Mouse (Mus musculus) heart, embryonic 15.5 days (tissue): ENCODE measurements around the gene Zmynd11. TPM values are rescaled to one million over a fixed set of nuclear protein-coding genes. Genes with fewer than 3 reads are reported as not detected.

Source experiments
- ATAC-seq: fragments of 200-750 bp; cut with Nextera tagmentation; replicated peaks from 2 replicates; pipeline ENCODE4 v1.8.0; 2017; ENCODE audit warnings: low read depth, moderate TSS enrichment; ENCODE audit not compliant: insufficient number of reproducible peaks, insufficient read depth, low FRiP score
- H3K27ac ChIP-seq: fragments of 300-500 bp; sonication (generic); 2 replicates; pipeline ENCODE4 v1.5.1; 2015; ENCODE audit warnings: mild to moderate bottlenecking, inconsistent platforms
- H3K27me3 ChIP-seq: fragments of 300-500 bp; sonication (generic); 2 replicates; pipeline ENCODE4 v1.6.1; 2015; ENCODE audit warnings: inconsistent platforms
- H3K36me3 ChIP-seq: fragments of 300-500 bp; sonication (generic); 2 replicates; pipeline ENCODE4 v1.6.1; 2015; ENCODE audit warnings: mild to moderate bottlenecking, inconsistent platforms
- H3K4me1 ChIP-seq: fragments of 300-500 bp; sonication (generic); replicated peaks from 2 replicates; pipeline ENCODE4 v1.6.1; 2015; ENCODE audit warnings: inconsistent platforms
- H3K4me2 ChIP-seq: fragments of 300-500 bp; sonication (generic); 2 replicates; pipeline ENCODE4 v1.6.1; 2015; ENCODE audit warnings: inconsistent platforms, mild to moderate bottlenecking, moderate library complexity
- H3K4me3 ChIP-seq: fragments of 300-500 bp; sonication (generic); 2 replicates; pipeline ENCODE4 v1.5.1; 2015; ENCODE audit warnings: mild to moderate bottlenecking, inconsistent platforms
- H3K9ac ChIP-seq: fragments of 300-500 bp; sonication (generic); 2 replicates; pipeline ENCODE4 v1.6.1; 2015; ENCODE audit warnings: mild to moderate bottlenecking, inconsistent platforms
- H3K9me3 ChIP-seq: fragments of 300-500 bp; sonication (generic); replicated peaks from 2 replicates; pipeline ENCODE4 v1.6.1; 2016; ENCODE audit warnings: inconsistent platforms
- WGBS: fragments of 180-500 bp; shearing (Covaris S2); methylation state at CpG from one replicate; pipeline ENCODE4 v1.1.7; 2015; ENCODE audit warnings: mixed read lengths; 5-methylcytosine and 5-hydroxymethylcytosine counted together
- polyA plus RNA-seq: library from polyadenylated mRNA; unstranded; fragments of >200 nt; fragmentation: Nextera tagmentation; extraction: Ambion mirVana; gene quantifications from 2 replicates; pipeline ENCODE4 v1.2.1, GENCODE M21; 2015

The Zmynd11 gene
- polyA plus RNA-seq, result 115 and 117 TPM in 2 replicates

- Histone ChIP-seq H3K4me3 (peak within 1 kb of the TSS; percentile 70), H3K9me3 (no peaks in the 10 kb centered on the region), H3K27ac (peak within 1 kb of the TSS; percentile 100), H3K27me3 (no peaks in the 10 kb centered on the region), H3K9ac (peak within 1 kb of the TSS; percentile 99), H3K36me3 (no peaks in the 10 kb centered on the region), H3K4me2 (peak within 1 kb of the TSS; percentile 79), H3K4me1 (peaks cover 44% of the 10 kb centered on the region)
- peak; percentile 79 for ATAC-seq
- under 1% methylated on average over 89 of the region's 98 CpGs for WGBS
Measured at GRCm38 (mm10) chr13:9764646-9765536, at the start of gene Zmynd11. Gene Zmynd11 (minus strand): TSS chr13:9765330.

DNA sequence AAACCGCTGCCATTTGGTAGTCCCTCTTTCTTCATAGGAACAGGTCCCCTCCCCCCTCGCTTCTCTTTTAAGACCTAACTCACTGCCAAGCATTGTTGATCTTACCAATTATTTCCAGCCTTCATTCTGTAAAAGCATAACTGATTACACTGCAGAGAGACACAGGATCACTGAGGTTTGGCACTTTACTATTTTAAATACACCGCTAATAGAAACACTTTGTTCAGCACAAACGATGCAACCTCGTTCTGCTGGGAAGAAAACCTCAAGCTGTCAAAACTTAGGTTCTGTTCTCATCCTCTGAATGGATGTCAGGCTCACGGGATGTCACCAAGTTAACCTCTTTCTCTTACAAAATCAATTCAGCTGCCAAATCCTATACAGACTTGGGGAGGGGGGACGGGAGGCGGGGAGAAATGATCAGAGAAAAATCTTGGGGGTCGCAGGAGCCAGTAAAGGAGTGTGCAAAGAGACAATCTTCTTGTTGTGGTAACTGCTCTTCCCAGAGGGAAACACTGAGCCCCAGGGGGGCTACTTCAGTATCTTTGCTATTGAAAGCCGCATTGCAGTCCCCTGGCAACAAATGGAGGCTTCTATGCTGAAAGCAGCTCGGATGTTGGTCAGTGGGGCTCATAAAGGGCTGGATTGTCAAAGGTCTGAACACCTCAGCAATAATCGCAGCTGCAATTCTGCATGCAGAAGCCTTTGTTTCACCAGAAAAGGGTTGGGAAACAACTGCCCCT is 30.9 kb upstream of the Zmynd11 start:
- Histone ChIP-seq H3K4me2 (peak overlapping the region; percentile 58), H3K4me3 (peak overlapping the region; percentile 32), H3K4me1 (0 out of 2 replicates have a peak, but pooled peaks cover 3% of the 10 kb centered on the region), H3K9me3 (no peaks in the 10 kb centered on the region), H3K27ac (no peak overlapping the region), H3K9ac (peak overlapping the region; percentile 11; the same call in 1 of the 2 replicates), H3K27me3 (no peaks in the 10 kb centered on the region), H3K36me3 (no peaks in the 10 kb centered on the region)
- ATAC-seq, result no peak
- WGBS, result 10% methylated on average over 12 of the region's 12 CpGs

DNA sequence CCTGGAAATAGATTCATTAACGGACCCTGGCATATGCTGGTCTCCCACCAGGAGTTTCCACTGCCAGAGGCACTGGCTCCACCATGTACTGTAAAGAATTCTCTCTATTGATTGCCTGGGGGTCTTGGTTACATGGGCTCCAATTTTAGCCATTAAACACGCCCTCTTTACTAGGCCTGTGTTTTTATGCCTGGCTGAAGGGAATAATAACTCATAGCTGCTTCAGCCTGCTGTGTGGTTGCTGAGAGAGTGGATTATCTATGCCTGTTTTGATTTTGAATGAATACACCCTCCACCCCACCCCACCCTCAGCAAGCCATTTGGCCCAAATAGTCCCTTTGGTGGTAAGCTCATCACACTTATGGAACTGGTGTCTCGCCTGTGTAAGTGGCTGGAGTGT is 20.9 kb upstream of the Zmynd11 start:
- Histone ChIP-seq H3K4me1 (no peaks in the 10 kb centered on the region), H3K4me2 (no peak overlapping the region), H3K27ac (no peak overlapping the region), H3K4me3 (no peak overlapping the region), H3K36me3 (no peaks in the 10 kb centered on the region), H3K9me3 (no peaks in the 10 kb centered on the region), H3K9ac (no peak overlapping the region), H3K27me3 (no peaks in the 10 kb centered on the region)
- 71% methylated on average over 3 of the region's 3 CpGs for WGBS
- no peak for ATAC-seq

DNA sequence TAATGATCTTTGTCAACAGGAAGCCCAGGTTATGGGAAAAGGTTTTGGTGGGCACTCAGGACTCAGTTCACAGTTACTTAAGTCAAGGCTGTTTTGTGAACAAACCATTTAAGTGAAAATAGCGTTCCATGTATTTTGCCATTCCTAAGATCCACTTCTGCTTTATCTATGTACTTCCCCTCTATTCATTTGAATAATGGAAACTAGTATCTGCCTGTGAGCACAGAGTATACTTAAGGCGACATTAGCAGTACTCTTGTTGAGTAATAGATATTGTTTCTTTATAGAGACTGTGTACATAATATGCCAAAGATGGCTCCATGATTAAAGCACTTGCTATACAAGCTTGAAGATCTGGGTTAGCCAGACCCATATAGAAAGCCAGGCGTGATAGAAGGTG is 18.6 kb upstream of the Zmynd11 start:
- Histone ChIP-seq H3K27me3 (no peaks in the 10 kb centered on the region), H3K4me1 (no peaks in the 10 kb centered on the region), H3K36me3 (no peaks in the 10 kb centered on the region), H3K9me3 (no peaks in the 10 kb centered on the region), H3K4me2 (no peak overlapping the region), H3K9ac (no peak overlapping the region), H3K4me3 (no peak overlapping the region), H3K27ac (no peak overlapping the region)
- 57% methylated on average over 3 of the region's 3 CpGs for WGBS
- no peak for ATAC-seq

DNA sequence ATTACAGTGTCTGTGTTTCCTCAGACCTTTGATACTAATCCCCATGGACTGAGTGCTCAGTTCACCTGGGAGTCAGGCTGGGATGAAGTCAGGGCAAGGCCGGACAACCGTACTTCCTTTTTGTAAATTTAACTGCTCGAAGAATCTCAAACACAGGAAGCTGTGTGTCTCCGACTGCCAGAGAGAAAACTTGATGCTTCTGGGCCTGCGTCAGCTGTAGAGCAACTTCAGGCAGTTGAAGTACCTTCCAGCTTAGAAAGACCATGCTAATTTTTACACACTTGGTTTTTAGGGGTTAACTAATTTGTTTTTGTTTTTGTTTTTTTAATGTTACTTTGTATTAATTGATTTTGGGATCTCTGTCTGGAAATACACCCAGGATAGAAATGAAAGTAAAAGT is 10.8 kb upstream of the Zmynd11 start:
- Histone ChIP-seq H3K9me3 (no peaks in the 10 kb centered on the region), H3K4me2 (no peak overlapping the region), H3K4me1 (no peaks in the 10 kb centered on the region), H3K4me3 (no peak overlapping the region), H3K27ac (no peak overlapping the region), H3K9ac (no peak overlapping the region), H3K27me3 (no peaks in the 10 kb centered on the region), H3K36me3 (no peaks in the 10 kb centered on the region)
- 46% methylated on average over 5 of the region's 5 CpGs for WGBS
- no peak for ATAC-seq

- H3K27me3 ChIP-seq, result no peaks in the 10 kb centered on the region
- H3K9ac ChIP-seq, result no peak overlapping the region
- no peak for ATAC-seq
- no peaks in the 10 kb centered on the region for H3K9me3 ChIP-seq
- no peaks in the 10 kb centered on the region for H3K4me1 ChIP-seq
- H3K4me3 ChIP-seq, result no peak overlapping the region
- no peak overlapping the region for H3K4me2 ChIP-seq
- no peak overlapping the region for H3K27ac ChIP-seq
- no peaks in the 10 kb centered on the region for H3K36me3 ChIP-seq
Measured at GRCm38 (mm10) chr13:9774077-9774476, 8.9 kb upstream of the Zmynd11 start.

DNA sequence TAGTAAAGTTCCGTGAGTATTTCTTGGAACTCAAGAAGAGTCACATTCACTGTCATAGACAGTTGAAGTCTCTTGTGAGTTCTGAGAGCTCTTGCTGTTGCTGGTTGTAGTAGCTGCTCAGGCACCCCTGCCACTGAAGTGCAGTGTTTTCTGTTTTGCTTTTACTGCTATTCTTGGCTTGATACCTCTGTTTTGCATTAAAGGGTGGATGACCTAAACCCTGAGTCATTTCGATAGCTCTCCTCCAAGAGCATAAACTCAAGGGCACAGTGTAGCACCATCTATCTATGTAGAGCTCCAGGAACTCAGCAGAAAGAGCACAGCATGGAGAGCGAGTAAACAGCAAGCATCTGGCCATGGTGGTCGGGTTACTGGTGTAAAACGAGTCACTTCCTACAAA is 2.1 kb upstream of the Zmynd11 start:
- no peak for ATAC-seq

GRCm38 (mm10) chr13:9766497-9766896 is 1.4 kb upstream of the Zmynd11 start:
- no peaks in the 10 kb centered on the region for H3K27me3 ChIP-seq
- no peak overlapping the region for H3K4me2 ChIP-seq
- no peaks in the 10 kb centered on the region for H3K9me3 ChIP-seq
- no peak for ATAC-seq
- WGBS, result 76% methylated on average over 1 of the region's 1 CpGs
- peaks cover 32% of the 10 kb centered on the region for H3K4me1 ChIP-seq
- no peak overlapping the region for H3K4me3 ChIP-seq
- no peaks in the 10 kb centered on the region for H3K36me3 ChIP-seq
- no peak overlapping the region for H3K9ac ChIP-seq
- no peak overlapping the region for H3K27ac ChIP-seq

More for the DNA sequence above, 2.1 kb upstream of the Zmynd11 start:
- H3K36me3 ChIP-seq, result no peaks in the 10 kb centered on the region
- H3K4me2 ChIP-seq, result peak overlapping the region; percentile 43
- H3K27ac ChIP-seq, result peak overlapping the region; percentile 76
- WGBS, result 24% methylated on average over 5 of the region's 5 CpGs
- no peaks in the 10 kb centered on the region for H3K27me3 ChIP-seq
- H3K4me3 ChIP-seq, result peak overlapping the region; percentile 7; the same call in 1 of the 2 replicates
- peaks cover 25% of the 10 kb centered on the region for H3K4me1 ChIP-seq
- no peak overlapping the region for H3K9ac ChIP-seq
- H3K9me3 ChIP-seq, result no peaks in the 10 kb centered on the region

DNA sequence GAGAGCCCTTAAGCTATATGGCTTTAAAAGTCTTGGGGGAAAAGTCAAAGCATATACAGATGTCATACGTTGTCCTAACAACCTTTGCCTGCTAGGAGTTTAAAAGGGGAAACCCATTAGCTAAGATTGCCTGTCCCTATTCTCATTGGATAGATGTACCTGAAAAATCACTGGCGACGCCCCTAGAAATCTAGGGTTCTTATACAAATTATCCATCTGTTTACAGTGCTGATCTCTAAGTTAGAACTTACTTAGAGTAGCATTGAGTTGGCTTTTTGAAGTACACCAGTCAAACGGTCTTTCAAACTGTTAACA is 364 bp upstream of the Zmynd11 start:
- WGBS, result 10% methylated on average over 4 of the region's 4 CpGs

DNA sequence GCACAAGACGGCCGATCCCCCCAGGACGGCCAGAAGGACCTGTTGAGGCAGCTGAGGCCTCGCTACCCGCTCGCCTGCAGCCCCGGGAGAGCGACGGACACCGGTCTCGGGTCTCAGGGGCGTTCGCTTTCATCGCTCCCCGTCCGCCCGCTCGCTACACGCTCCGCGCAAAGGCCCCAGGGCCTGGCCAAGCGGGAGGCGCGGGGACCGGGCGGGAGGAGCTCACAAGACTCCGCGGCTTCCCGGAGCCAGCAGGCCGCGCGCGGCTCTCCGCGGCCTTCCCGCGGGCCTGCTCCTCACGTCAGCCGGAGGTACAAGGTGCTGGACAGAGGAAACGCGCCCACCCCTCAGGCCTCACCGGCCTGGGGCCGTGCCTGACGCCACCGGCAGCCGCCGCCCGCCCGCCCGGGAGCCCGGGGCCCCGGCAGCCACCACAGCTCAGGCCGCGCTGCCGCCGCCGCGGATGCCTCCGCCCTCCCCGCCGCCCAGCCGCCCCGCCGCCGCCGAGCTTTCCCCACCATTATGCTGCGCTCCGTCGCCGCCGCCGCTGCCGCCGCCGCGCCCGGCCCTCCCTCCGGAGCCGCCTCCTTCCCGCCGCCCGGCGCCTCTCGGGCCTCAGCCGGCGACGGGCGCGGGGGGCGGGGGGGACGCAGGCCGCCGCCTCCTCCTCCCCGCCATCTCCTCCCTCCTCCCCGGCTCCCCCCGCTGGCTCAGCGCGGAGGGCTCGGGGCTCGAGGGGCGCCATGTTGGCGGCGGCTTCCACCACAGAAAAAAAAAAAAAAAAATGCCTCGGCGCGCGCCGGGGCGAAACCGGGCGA is 1.1 kb downstream of the Zmynd11 start:
- H3K4me2 ChIP-seq, result peak overlapping the region; percentile 79
- no peaks in the 10 kb centered on the region for H3K36me3 ChIP-seq
- ATAC-seq, result peak; percentile 84
- peak overlapping the region; percentile 70 for H3K4me3 ChIP-seq
- H3K9ac ChIP-seq, result peak overlapping the region; percentile 99
- no peaks in the 10 kb centered on the region for H3K9me3 ChIP-seq
- H3K4me1 ChIP-seq, result peaks cover 48% of the 10 kb centered on the region
- H3K27ac ChIP-seq, result peak overlapping the region; percentile 100
- under 1% methylated on average over 53 of the region's 111 CpGs for WGBS
- no peaks in the 10 kb centered on the region for H3K27me3 ChIP-seq

More for the DNA sequence above, 364 bp upstream of the Zmynd11 start:
- Histone ChIP-seq H3K36me3 (no peaks in the 10 kb centered on the region), H3K9me3 (no peaks in the 10 kb centered on the region), H3K4me2 (peak overlapping the region; percentile 79), H3K27ac (peak overlapping the region; percentile 100), H3K27me3 (no peaks in the 10 kb centered on the region), H3K9ac (peak overlapping the region; percentile 99), H3K4me3 (peak overlapping the region; percentile 70), H3K4me1 (peaks cover 39% of the 10 kb centered on the region)
- ATAC-seq, result no peak
